Mouse (Mus musculus) ovary, adult 10 weeks (tissue): ENCODE data around the gene Ifnk. TPM values are rescaled to one million over a fixed set of nuclear protein-coding genes. Genes with fewer than 3 reads are reported as not detected.

Experiments used
- polyA plus RNA-seq: library from polyadenylated mRNA; stranded (reverse); fragments of 350-450 nt; fragmentation: Illumina TruSeq; extraction: RNeasy Lipid Tissue Mini Kit (QIAGEN cat#74804); gene quantifications from one replicate; pipeline ENCODE4 v1.2.3, GENCODE M21; 2014

The Ifnk gene
- polyA plus RNA-seq = not detected

GRCm38 (mm10) chr4:35151756-35152155, at the start of gene Ifnk:
Gene Ifnk (plus strand): TSS chr4:35152056.

DNA sequence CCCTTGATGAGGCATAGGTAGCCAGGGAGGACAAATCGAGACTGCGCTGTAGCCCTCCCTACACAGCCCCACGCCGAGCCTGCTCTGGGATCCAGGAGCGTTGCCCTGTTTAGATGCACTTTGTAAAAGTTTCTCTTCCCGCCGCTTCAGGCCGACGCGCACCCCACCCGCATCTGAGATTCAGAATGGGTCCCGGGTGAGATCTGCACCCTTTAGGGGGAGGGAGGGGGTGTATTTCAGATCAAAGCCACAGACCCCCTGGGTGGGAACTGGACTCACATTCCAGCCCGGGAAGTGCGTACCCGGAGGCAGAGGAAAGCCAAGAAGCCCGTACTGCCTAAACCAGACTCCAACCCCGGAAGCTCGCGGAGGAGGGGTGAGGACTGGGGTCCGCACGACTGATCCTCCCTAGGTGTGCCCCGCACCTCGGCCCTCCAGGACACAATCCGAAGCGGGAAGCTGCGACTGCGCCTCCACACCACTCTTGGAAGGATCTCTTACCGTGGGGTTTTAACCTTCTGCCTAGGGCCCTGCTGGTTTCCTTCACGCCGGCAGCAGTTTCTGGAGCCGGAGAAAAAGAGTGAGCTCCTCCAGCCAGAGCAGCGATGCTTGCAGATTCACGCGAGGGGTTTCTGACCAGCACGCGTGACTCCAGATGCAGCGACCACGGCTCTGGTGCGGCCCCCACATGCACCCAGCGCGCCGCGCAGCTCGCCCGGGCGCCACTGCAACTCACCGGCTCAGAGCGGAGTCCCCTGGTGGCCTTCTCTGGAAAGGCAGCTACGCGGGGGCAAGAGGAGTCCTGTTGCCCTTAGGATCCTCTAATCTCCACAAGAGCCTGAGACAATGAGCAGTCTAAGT, 5.1 kb downstream of the Ifnk start, which contains the start of gene Mob3b:
Gene Mob3b, minus strand, starts transcription at position 734 of the 861 bp plus-strand sequence.

Other genes with a start within 250 kb of the Ifnk start
- gene Mob3b, start 5.4 kb downstream of the Ifnk start, polyA plus RNA-seq = 21.0 TPM
- 36.0 TPM for gene C9orf72, start 74.1 kb downstream of the Ifnk start, polyA plus RNA-seq